Mouse (Mus musculus) stomach, embryonic 15.5 days (tissue): ENCODE measurements around the gene Junb. TPM values are rescaled to one million over a fixed set of nuclear protein-coding genes. Genes with fewer than 3 reads are reported as not detected.

ENCODE experiments used
- ATAC-seq: fragments of 200-750 bp; cut with Nextera tagmentation; 2 replicates; pipeline ENCODE4 v1.8.0; 2017; ENCODE audit warnings: low read depth, moderate number of reproducible peaks, moderate TSS enrichment; ENCODE audit not compliant: insufficient read depth, low FRiP score
- H3K27ac ChIP-seq: fragments of 300-500 bp; sonication (generic); 2 replicates; pipeline ENCODE4 v1.5.1; 2015; ENCODE audit warnings: mild to moderate bottlenecking, inconsistent platforms
- H3K27me3 ChIP-seq: fragments of 300-500 bp; sonication (generic); replicated peaks from 2 replicates; pipeline ENCODE4 v1.6.1; 2015; ENCODE audit warnings: inconsistent platforms
- H3K36me3 ChIP-seq: fragments of 300-500 bp; sonication (generic); 2 replicates; pipeline ENCODE4 v1.6.1; 2015; ENCODE audit warnings: inconsistent platforms
- H3K4me1 ChIP-seq: fragments of 300-500 bp; sonication (generic); 2 replicates; pipeline ENCODE4 v1.6.1; 2015; ENCODE audit warnings: inconsistent platforms
- H3K4me2 ChIP-seq: fragments of 300-500 bp; sonication (generic); 2 replicates; pipeline ENCODE4 v1.6.1; 2015; ENCODE audit warnings: mild to moderate bottlenecking, inconsistent platforms
- H3K4me3 ChIP-seq: fragments of 300-500 bp; sonication (generic); replicated peaks from 2 replicates; pipeline ENCODE4 v1.5.1; 2015; ENCODE audit warnings: inconsistent platforms
- H3K9ac ChIP-seq: fragments of 300-500 bp; sonication (generic); 2 replicates; pipeline ENCODE4 v1.6.1; 2015; ENCODE audit warnings: inconsistent platforms
- H3K9me3 ChIP-seq: fragments of 300-500 bp; sonication (generic); 2 replicates; pipeline ENCODE4 v1.6.1; 2016; ENCODE audit warnings: inconsistent platforms
- WGBS: fragments of 180-500 bp; shearing (Covaris S2); methylation state at CpG from one replicate; pipeline ENCODE4 v1.1.7; 2015; 5-methylcytosine and 5-hydroxymethylcytosine counted together
- polyA plus RNA-seq: library from polyadenylated mRNA; unstranded; fragments of >200 nt; fragmentation: Nextera tagmentation; extraction: Ambion mirVana; gene quantifications from 2 replicates; pipeline ENCODE4 v1.2.1, GENCODE M21; 2015

Gene Junb
- polyA plus RNA-seq, 1 experiment from 2014 or later = 49.6 TPM

GRCm38 (mm10) chr8:85013230-85013840 lies 34.8 kb upstream of the Junb start:
- peak overlapping the region; percentile 33; the same call in 1 of the 2 replicates for H3K4me3 ChIP-seq
- ATAC-seq = peak; percentile 65
- H3K4me1 ChIP-seq = peaks cover 4% of the 10 kb centered on the region; the same call in 1 of the 2 replicates
- WGBS = 3% methylated on average over 26 of the region's 26 CpGs
- 0 out of 2 replicates have a peak overlapping the region, but pooled peaks have one; percentile 14 for H3K9ac ChIP-seq
- H3K27ac ChIP-seq = no peak overlapping the region
- peaks cover 37% of the 10 kb centered on the region for H3K27me3 ChIP-seq
- H3K4me2 ChIP-seq = peak overlapping the region; percentile 68
- H3K36me3 ChIP-seq = peaks cover 6% of the 10 kb centered on the region; the same call in 1 of the 2 replicates
- H3K9me3 ChIP-seq = no peaks in the 10 kb centered on the region

- ATAC-seq = no peak
- WGBS = 9% methylated on average over 28 of the region's 28 CpGs
- Histone ChIP-seq H3K4me3 (no peak overlapping the region), H3K27me3 (peaks cover 40% of the 10 kb centered on the region), H3K9me3 (no peaks in the 10 kb centered on the region), H3K4me2 (no peak overlapping the region), H3K9ac (no peak overlapping the region), H3K27ac (no peak overlapping the region), H3K4me1 (peaks cover 4% of the 10 kb centered on the region; the same call in 1 of the 2 replicates), H3K36me3 (no peaks in the 10 kb centered on the region)
Observed at GRCm38 (mm10) chr8:85011242-85011641, 32.7 kb upstream of the Junb start.

GRCm38 (mm10) chr8:85007686-85008085 lies 29.2 kb upstream of the Junb start:
- Histone ChIP-seq H3K36me3 (no peaks in the 10 kb centered on the region), H3K4me1 (no peaks in the 10 kb centered on the region), H3K4me3 (no peak overlapping the region), H3K27me3 (peaks cover 24% of the 10 kb centered on the region), H3K4me2 (no peak overlapping the region), H3K9me3 (no peaks in the 10 kb centered on the region), H3K9ac (no peak overlapping the region), H3K27ac (no peak overlapping the region)
- no peak for ATAC-seq
- 16% methylated on average over 25 of the region's 25 CpGs for WGBS

- H3K4me2 ChIP-seq = peak overlapping the region; percentile 22; the same call in 1 of the 2 replicates
- peak; percentile 71 for ATAC-seq
- no peaks in the 10 kb centered on the region for H3K9me3 ChIP-seq
- H3K27me3 ChIP-seq = no peaks in the 10 kb centered on the region; the same call in 1 of the 2 replicates
- 0 out of 2 replicates have a peak, but pooled peaks cover 4% of the 10 kb centered on the region for H3K4me1 ChIP-seq
- no peak overlapping the region for H3K27ac ChIP-seq
- H3K36me3 ChIP-seq = 0 out of 2 replicates have a peak, but pooled peaks cover 2% of the 10 kb centered on the region
- no peak overlapping the region for H3K4me3 ChIP-seq
- H3K9ac ChIP-seq = no peak overlapping the region
- 7% methylated on average over 19 of the region's 19 CpGs for WGBS
Observed at GRCm38 (mm10) chr8:84997649-84998295, 19.3 kb upstream of the Junb start.

- Histone ChIP-seq H3K27me3 (no peaks in the 10 kb centered on the region; the same call in 1 of the 2 replicates), H3K9ac (no peak overlapping the region), H3K4me2 (no peak overlapping the region), H3K4me3 (no peak overlapping the region), H3K36me3 (0 out of 2 replicates have a peak, but pooled peaks cover 2% of the 10 kb centered on the region), H3K9me3 (no peaks in the 10 kb centered on the region), H3K27ac (no peak overlapping the region), H3K4me1 (0 out of 2 replicates have a peak, but pooled peaks cover 4% of the 10 kb centered on the region)
- WGBS = 81% methylated on average over 5 of the region's 5 CpGs
- no peak for ATAC-seq
Observed at GRCm38 (mm10) chr8:84996978-84997377, 18.5 kb upstream of the Junb start.

GRCm38 (mm10) chr8:84995680-84996079 lies 17.2 kb upstream of the Junb start:
- Histone ChIP-seq H3K27me3 (no peaks in the 10 kb centered on the region; the same call in 1 of the 2 replicates), H3K36me3 (0 out of 2 replicates have a peak, but pooled peaks cover 2% of the 10 kb centered on the region), H3K4me3 (no peak overlapping the region), H3K9me3 (no peaks in the 10 kb centered on the region), H3K4me2 (no peak overlapping the region), H3K4me1 (peaks cover 8% of the 10 kb centered on the region; the same call in 1 of the 2 replicates), H3K9ac (no peak overlapping the region), H3K27ac (no peak overlapping the region)
- no peak for ATAC-seq
- WGBS = 46% methylated on average over 25 of the region's 25 CpGs

GRCm38 (mm10) chr8:84994375-84994774 lies 15.9 kb upstream of the Junb start:
- H3K4me2 ChIP-seq = no peak overlapping the region
- no peak overlapping the region for H3K27ac ChIP-seq
- 0 out of 2 replicates have a peak, but pooled peaks cover 2% of the 10 kb centered on the region for H3K36me3 ChIP-seq
- H3K9me3 ChIP-seq = no peaks in the 10 kb centered on the region
- no peaks in the 10 kb centered on the region; the same call in 1 of the 2 replicates for H3K27me3 ChIP-seq
- 90% methylated on average over 9 of the region's 9 CpGs for WGBS
- no peak overlapping the region for H3K4me3 ChIP-seq
- no peak overlapping the region for H3K9ac ChIP-seq
- peaks cover 9% of the 10 kb centered on the region for H3K4me1 ChIP-seq
- ATAC-seq = no peak

GRCm38 (mm10) chr8:84990836-84991235 lies 12.3 kb upstream of the Junb start:
- Histone ChIP-seq H3K27me3 (no peaks in the 10 kb centered on the region), H3K4me2 (peak overlapping the region; percentile 74), H3K27ac (peak overlapping the region; percentile 92), H3K9ac (peak overlapping the region; percentile 53; the same call in 1 of the 2 replicates), H3K36me3 (no peaks in the 10 kb centered on the region), H3K9me3 (no peaks in the 10 kb centered on the region), H3K4me1 (peaks cover 13% of the 10 kb centered on the region), H3K4me3 (peak overlapping the region; percentile 55)
- peak; percentile 74 for ATAC-seq
- WGBS = under 1% methylated on average over 15 of the region's 15 CpGs

- WGBS = 2% methylated on average over 28 of the region's 28 CpGs
- no peaks in the 10 kb centered on the region for H3K27me3 ChIP-seq
Observed at GRCm38 (mm10) chr8:84990349-84990748, 11.8 kb upstream of the Junb start, which contains the start of gene Hook2. Gene Hook2 (plus strand): TSS chr8:84990603.

GRCm38 (mm10) chr8:84989810-84990209 lies 11.3 kb upstream of the Junb start:
- Histone ChIP-seq H3K27me3 (no peaks in the 10 kb centered on the region), H3K9ac (peak overlapping the region; percentile 57; the same call in 1 of the 2 replicates), H3K4me1 (peaks cover 22% of the 10 kb centered on the region), H3K9me3 (no peaks in the 10 kb centered on the region), H3K36me3 (no peaks in the 10 kb centered on the region), H3K4me2 (peak overlapping the region; percentile 74), H3K4me3 (peak overlapping the region; percentile 55), H3K27ac (peak overlapping the region; percentile 92)
- under 1% methylated on average over 15 of the region's 15 CpGs for WGBS
- ATAC-seq = peak; percentile 51

More at GRCm38 (mm10) chr8:84990349-84990748, 11.8 kb upstream of the Junb start, which contains the start of gene Hook2:
- peak within 1 kb of the TSS; percentile 55 for H3K4me3 ChIP-seq
- peak; percentile 89 for ATAC-seq
- H3K4me2 ChIP-seq = peak within 1 kb of the TSS; percentile 74
- peaks cover 17% of the 10 kb centered on the region for H3K4me1 ChIP-seq
- H3K9me3 ChIP-seq = no peaks in the 10 kb centered on the region
- peak within 1 kb of the TSS; percentile 57; the same call in 1 of the 2 replicates for H3K9ac ChIP-seq
- peak within 1 kb of the TSS; percentile 92 for H3K27ac ChIP-seq
- H3K36me3 ChIP-seq = no peaks in the 10 kb centered on the region

- ATAC-seq = no peak
- 13% methylated on average over 15 of the region's 15 CpGs for WGBS
- H3K9ac ChIP-seq = no peak overlapping the region
Observed at GRCm38 (mm10) chr8:84989311-84989731, 10.8 kb upstream of the Junb start.

More at GRCm38 (mm10) chr8:84989311-84989731, 10.8 kb upstream of the Junb start:
- Histone ChIP-seq H3K4me1 (peaks cover 27% of the 10 kb centered on the region), H3K27ac (peak overlapping the region; percentile 92), H3K27me3 (no peaks in the 10 kb centered on the region), H3K4me2 (peak overlapping the region; percentile 74), H3K9me3 (no peaks in the 10 kb centered on the region), H3K36me3 (no peaks in the 10 kb centered on the region), H3K4me3 (peak overlapping the region; percentile 55; the same call in 1 of the 2 replicates)
